Mouse (Mus musculus) stomach, embryonic 15.5 days (tissue): Measurements from ENCODE around the gene Gper1. TPM values are rescaled to one million over a fixed set of nuclear protein-coding genes. Genes with fewer than 3 reads are reported as not detected.

Experiments used
- ATAC-seq: fragments of 200-750 bp; cut with Nextera tagmentation; 2 replicates; pipeline ENCODE4 v1.8.0; 2017; ENCODE audit warnings: low read depth, moderate number of reproducible peaks, moderate TSS enrichment; ENCODE audit not compliant: insufficient read depth, low FRiP score
- H3K27ac ChIP-seq: fragments of 300-500 bp; sonication (generic); 2 replicates; pipeline ENCODE4 v1.5.1; 2015; ENCODE audit warnings: mild to moderate bottlenecking, inconsistent platforms
- H3K27me3 ChIP-seq: fragments of 300-500 bp; sonication (generic); replicated peaks from 2 replicates; pipeline ENCODE4 v1.6.1; 2015; ENCODE audit warnings: inconsistent platforms
- H3K36me3 ChIP-seq: fragments of 300-500 bp; sonication (generic); 2 replicates; pipeline ENCODE4 v1.6.1; 2015; ENCODE audit warnings: inconsistent platforms
- H3K4me1 ChIP-seq: fragments of 300-500 bp; sonication (generic); 2 replicates; pipeline ENCODE4 v1.6.1; 2015; ENCODE audit warnings: inconsistent platforms
- H3K4me2 ChIP-seq: fragments of 300-500 bp; sonication (generic); 2 replicates; pipeline ENCODE4 v1.6.1; 2015; ENCODE audit warnings: mild to moderate bottlenecking, inconsistent platforms
- H3K4me3 ChIP-seq: fragments of 300-500 bp; sonication (generic); replicated peaks from 2 replicates; pipeline ENCODE4 v1.5.1; 2015; ENCODE audit warnings: inconsistent platforms
- H3K9ac ChIP-seq: fragments of 300-500 bp; sonication (generic); 2 replicates; pipeline ENCODE4 v1.6.1; 2015; ENCODE audit warnings: inconsistent platforms
- H3K9me3 ChIP-seq: fragments of 300-500 bp; sonication (generic); 2 replicates; pipeline ENCODE4 v1.6.1; 2016; ENCODE audit warnings: inconsistent platforms
- WGBS: fragments of 180-500 bp; shearing (Covaris S2); methylation state at CpG from one replicate; pipeline ENCODE4 v1.1.7; 2015; 5-methylcytosine and 5-hydroxymethylcytosine counted together
- polyA plus RNA-seq: library from polyadenylated mRNA; unstranded; fragments of >200 nt; fragmentation: Nextera tagmentation; extraction: Ambion mirVana; gene quantifications from 2 replicates; pipeline ENCODE4 v1.2.1, GENCODE M21; 2015

Gene Gper1
- polyA plus RNA-seq, 1 experiment from 2014 or later, result 2.7 TPM

DNA sequence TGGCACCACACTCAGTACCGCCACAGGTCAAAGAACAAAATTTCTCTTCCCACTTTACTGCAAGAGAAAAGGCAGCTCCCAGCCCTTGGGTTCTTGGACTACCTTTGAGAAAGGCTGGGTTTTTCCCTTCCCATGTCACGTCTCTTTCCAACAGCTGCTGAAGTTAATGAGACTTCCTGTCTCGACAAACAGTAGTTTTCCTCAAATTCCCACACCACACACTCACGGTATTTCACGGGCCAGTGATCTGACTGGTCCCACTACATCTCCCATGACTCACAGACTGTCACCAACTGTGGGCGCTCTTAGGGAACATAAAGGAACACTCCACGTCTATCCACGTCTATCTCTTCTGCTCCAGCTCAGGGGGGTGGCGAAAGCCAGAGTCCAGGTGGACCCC, 2.2 kb downstream of the Gper1 start:
- WGBS, result 69% methylated on average over 9 of the region's 9 CpGs
- H3K9me3 ChIP-seq, result no peaks in the 10 kb centered on the region
- H3K4me1 ChIP-seq, result peaks cover 15% of the 10 kb centered on the region
- H3K4me3 ChIP-seq, result no peak overlapping the region
- no peaks in the 10 kb centered on the region for H3K27me3 ChIP-seq
- no peak for ATAC-seq
- H3K27ac ChIP-seq, result no peak overlapping the region
- H3K9ac ChIP-seq, result no peak overlapping the region
- H3K4me2 ChIP-seq, result no peak overlapping the region
- no peaks in the 10 kb centered on the region for H3K36me3 ChIP-seq

DNA sequence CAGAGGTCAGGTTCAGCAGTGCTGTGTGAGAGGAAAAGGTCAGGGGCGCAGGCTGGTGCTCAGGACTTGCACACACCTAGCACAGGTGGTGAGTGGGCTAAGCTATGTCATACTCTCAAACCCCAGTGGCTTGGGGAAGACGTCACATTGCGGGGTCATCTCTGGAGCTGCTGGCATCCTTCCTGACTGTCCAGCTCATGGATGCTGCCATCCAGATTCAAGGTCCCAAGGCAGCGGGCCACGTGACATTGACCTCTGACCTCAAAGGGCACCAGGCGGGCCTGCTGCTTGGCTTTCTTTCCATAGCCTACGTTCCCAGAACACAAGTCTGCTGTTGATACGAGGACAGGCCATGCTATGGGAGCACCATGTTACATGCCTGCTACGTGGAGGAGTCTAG, 4.0 kb downstream of the Gper1 start:
- 86% methylated on average over 9 of the region's 9 CpGs for WGBS
- no peaks in the 10 kb centered on the region for H3K27me3 ChIP-seq
- no peak for ATAC-seq

DNA sequence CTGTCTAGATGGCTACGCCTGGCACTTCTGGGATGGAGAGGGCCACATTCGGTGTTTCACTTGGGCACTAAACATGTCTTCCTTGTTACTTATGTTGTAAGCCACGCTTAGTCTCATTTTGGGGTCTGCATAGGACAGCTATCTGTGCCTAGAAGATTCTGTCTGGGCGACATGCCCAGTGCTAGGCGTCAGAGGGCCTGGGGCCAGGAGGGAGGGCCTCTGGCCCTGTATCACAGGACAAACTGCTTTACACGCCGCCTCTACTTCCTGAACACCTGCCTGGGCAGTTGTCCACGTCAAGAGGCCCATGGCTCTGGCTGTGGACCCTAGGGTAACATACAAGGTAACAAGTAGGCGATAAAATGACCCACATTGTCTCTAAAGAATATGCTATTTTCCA, 5.0 kb downstream of the Gper1 start:
- Histone ChIP-seq H3K27ac (no peak overlapping the region), H3K9me3 (no peaks in the 10 kb centered on the region), H3K9ac (no peak overlapping the region), H3K4me1 (peaks cover 20% of the 10 kb centered on the region), H3K27me3 (no peaks in the 10 kb centered on the region), H3K4me3 (no peak overlapping the region), H3K36me3 (no peaks in the 10 kb centered on the region), H3K4me2 (no peak overlapping the region)
- 63% methylated on average over 9 of the region's 9 CpGs for WGBS
- ATAC-seq, result no peak

More for the DNA sequence above, 4.0 kb downstream of the Gper1 start:
- Histone ChIP-seq H3K9me3 (no peaks in the 10 kb centered on the region), H3K4me2 (no peak overlapping the region), H3K36me3 (no peaks in the 10 kb centered on the region), H3K27ac (no peak overlapping the region), H3K4me1 (peaks cover 21% of the 10 kb centered on the region), H3K4me3 (no peak overlapping the region), H3K9ac (no peak overlapping the region)

DNA sequence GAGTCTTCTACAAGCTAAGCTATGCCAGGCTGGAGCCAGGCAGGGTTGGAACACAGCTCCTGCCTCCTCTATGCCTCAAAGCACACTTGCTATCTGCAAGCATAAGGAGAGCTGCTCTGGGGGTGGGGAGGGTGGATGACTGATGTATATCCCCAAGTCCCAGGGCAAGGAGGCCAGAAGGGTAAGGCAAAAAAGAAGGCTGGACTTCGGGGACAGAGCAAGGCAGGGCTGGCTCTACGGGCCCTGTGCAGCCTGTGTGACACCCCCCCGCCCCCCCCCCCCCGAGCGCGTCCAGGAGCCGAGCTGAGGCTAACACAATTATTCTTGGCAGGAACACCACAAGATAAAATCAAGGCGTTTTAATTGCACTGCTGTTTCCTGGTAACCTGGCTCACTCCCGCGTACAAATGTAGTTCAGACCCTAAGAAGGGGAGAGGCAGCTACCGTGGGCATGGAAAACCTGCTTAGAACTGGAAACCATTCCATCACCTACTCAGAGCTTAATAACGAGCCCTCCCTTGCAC, 6.9 kb downstream of the Gper1 start:
- no peaks in the 10 kb centered on the region for H3K9me3 ChIP-seq
- peaks cover 16% of the 10 kb centered on the region; the same call in 1 of the 2 replicates for H3K4me1 ChIP-seq
- 27% methylated on average over 12 of the region's 12 CpGs for WGBS
- no peaks in the 10 kb centered on the region for H3K36me3 ChIP-seq
- H3K4me2 ChIP-seq, result no peak overlapping the region
- 0 out of 2 replicates have a peak overlapping the region, but pooled peaks have one; percentile 40 for H3K27ac ChIP-seq
- no peak overlapping the region for H3K9ac ChIP-seq
- peak; percentile 51; the same call in 1 of the 2 replicates for ATAC-seq
- no peaks in the 10 kb centered on the region for H3K27me3 ChIP-seq
- H3K4me3 ChIP-seq, result no peak overlapping the region

DNA sequence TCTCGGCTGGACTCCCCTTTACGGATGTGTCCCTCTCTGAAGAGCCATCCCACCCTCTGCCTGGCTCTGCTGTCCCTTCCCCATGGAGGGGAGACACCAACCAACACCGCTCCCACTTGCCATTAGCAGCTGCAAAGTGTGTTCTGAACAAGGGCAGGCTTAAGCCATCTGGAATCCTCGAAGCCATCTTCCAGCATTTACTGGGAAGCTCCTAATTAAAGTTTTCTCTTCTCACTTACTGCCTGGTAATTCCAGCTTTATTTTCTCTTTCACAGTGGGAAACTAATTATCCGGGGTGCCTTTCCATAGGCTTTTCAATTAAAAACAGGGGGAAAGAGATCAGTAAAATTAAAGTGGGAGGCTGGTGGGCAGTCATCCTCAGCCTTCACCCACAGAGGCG, 9.4 kb downstream of the Gper1 start:
- 74% methylated on average over 6 of the region's 6 CpGs for WGBS
- H3K9me3 ChIP-seq, result no peaks in the 10 kb centered on the region
- ATAC-seq, result no peak
- no peak overlapping the region for H3K9ac ChIP-seq
- H3K27ac ChIP-seq, result no peak overlapping the region
- H3K4me1 ChIP-seq, result peaks cover 16% of the 10 kb centered on the region; the same call in 1 of the 2 replicates
- H3K36me3 ChIP-seq, result 0 out of 2 replicates have a peak, but pooled peaks cover 3% of the 10 kb centered on the region
- no peaks in the 10 kb centered on the region for H3K27me3 ChIP-seq
- no peak overlapping the region for H3K4me3 ChIP-seq
- H3K4me2 ChIP-seq, result no peak overlapping the region

DNA sequence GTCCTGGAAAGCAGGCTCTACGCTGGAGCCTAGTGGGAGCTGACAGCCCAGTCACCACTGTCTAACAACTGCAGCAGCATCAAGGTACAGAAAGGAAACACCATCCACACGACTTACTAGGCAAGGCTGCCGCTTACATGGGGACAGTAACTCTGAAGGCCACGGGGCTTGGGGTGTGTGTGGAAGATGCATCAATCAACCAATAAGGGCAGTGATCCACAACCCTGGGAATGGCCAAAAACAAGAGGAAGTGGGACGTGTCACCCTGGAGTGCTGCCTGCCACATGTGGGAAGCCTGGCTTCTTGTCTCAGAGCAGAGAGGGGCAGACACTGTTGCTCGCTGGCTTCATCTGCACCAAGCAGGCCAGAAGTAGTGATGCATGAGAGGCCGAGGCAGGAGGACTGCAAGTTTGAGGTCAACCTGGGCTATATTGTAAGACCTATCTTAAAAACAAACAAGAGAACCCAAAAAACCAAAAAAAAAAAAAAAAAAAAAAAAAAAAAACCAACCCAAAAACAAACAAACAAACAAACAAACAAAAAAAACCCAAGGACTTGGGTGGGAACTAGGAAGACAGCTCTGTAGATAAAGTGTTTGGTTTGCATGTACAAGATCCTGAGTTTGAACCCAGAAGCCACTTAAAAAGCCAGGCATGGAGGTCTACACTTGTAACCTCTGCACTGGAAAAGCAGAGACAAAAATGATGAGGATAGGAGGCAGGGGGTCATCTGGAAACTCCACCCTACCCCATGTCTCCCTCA, 10.0 kb downstream of the Gper1 start:
- 74% methylated on average over 7 of the region's 7 CpGs for WGBS
- no peaks in the 10 kb centered on the region for H3K27me3 ChIP-seq
- 0 out of 2 replicates have a peak, but pooled peaks cover 3% of the 10 kb centered on the region for H3K36me3 ChIP-seq
- peaks cover 16% of the 10 kb centered on the region; the same call in 1 of the 2 replicates for H3K4me1 ChIP-seq
- no peak overlapping the region for H3K27ac ChIP-seq
- H3K4me3 ChIP-seq, result no peak overlapping the region
- no peak for ATAC-seq
- H3K9ac ChIP-seq, result no peak overlapping the region
- H3K9me3 ChIP-seq, result no peaks in the 10 kb centered on the region
- no peak overlapping the region for H3K4me2 ChIP-seq

DNA sequence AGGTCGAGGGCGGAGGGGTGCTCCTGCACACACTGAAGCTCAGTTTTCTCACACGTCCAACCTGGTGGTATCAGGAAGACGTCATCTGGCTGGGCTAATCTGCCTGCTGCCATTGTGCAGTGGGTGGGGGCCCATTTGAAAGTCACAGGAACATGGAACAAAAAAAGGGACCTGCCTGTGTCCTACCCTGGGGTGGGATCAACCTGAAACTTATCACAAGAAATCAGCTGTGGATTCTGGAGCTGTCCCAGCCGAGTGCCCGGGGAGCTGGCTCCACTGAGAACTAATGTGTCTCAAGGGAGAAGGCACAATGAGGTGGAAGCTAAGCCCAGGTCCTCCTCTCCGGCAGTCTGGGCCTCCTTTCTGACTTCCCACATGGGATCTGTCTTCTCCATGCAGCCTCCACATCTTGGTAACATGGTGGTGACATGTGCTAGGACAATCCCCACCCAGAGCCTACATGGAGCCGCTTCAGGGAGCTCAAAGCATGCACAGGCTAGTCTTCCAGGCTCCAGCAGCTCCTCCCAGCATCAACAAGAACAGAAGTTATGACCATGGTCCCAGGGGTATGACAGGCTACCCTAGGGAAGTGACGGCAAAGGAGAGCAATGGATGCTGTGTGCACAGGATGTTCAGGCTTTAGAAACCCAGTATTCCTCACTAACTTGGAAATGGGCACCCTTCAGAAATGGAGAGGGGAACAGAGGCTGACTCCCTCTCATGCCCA, 11.1 kb downstream of the Gper1 start:
- Histone ChIP-seq H3K9ac (no peak overlapping the region), H3K27ac (no peak overlapping the region), H3K4me3 (no peak overlapping the region), H3K36me3 (0 out of 2 replicates have a peak, but pooled peaks cover 3% of the 10 kb centered on the region), H3K9me3 (no peaks in the 10 kb centered on the region), H3K4me1 (peaks cover 16% of the 10 kb centered on the region), H3K27me3 (no peaks in the 10 kb centered on the region), H3K4me2 (no peak overlapping the region)
- ATAC-seq, result no peak
- WGBS, result 78% methylated on average over 9 of the region's 9 CpGs

DNA sequence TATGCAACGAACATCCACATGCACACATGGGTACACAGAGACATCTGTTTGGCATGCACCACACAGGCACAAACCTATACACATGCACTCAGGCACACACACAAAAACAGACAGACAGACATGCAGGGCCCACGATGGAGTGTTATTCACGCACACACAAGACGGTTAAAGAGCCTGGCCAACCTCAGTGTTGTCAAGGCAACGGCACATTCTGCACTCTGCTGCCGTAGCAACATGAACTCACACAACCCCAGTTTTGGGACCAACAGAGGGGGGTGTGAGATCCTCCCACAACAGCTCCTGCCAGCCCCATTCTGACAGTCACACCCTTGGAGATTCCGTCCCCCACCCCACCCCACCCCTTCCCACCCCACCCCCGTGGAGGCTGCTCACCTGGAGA, 12.0 kb downstream of the Gper1 start:
- no peak overlapping the region for H3K27ac ChIP-seq
- no peak overlapping the region for H3K4me2 ChIP-seq

DNA sequence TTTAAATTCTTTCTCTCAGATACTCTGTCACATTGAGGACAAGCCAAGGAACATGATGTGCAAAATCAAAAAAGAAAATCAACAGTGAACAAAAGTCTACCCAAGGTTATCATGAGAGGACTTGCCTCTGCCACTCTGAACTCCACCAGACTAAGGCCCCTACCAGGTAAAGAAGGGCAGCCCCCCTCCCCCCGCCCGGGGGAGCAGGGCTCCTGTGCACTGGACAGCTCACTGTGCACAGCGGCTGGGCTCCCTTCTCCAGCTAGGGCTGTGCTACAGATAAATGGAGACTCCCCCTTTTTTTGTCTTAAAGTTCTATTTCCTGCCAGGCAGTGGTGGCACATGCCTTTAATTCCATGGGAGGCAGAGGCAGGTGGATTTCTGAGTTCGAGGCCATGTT, 14.8 kb downstream of the Gper1 start:
- Histone ChIP-seq H3K27me3 (no peaks in the 10 kb centered on the region), H3K27ac (no peak overlapping the region), H3K4me3 (no peak overlapping the region), H3K9ac (no peak overlapping the region), H3K36me3 (0 out of 2 replicates have a peak, but pooled peaks cover 3% of the 10 kb centered on the region), H3K4me2 (no peak overlapping the region), H3K4me1 (peaks cover 5% of the 10 kb centered on the region), H3K9me3 (no peaks in the 10 kb centered on the region)
- ATAC-seq, result no peak
- WGBS, result 87% methylated on average over 4 of the region's 4 CpGs

More for the DNA sequence above, 12.0 kb downstream of the Gper1 start:
- Histone ChIP-seq H3K27me3 (no peaks in the 10 kb centered on the region), H3K36me3 (0 out of 2 replicates have a peak, but pooled peaks cover 3% of the 10 kb centered on the region), H3K4me1 (peaks cover 12% of the 10 kb centered on the region), H3K9me3 (no peaks in the 10 kb centered on the region), H3K4me3 (no peak overlapping the region), H3K9ac (no peak overlapping the region)
- no peak for ATAC-seq
- 50% methylated on average over 8 of the region's 8 CpGs for WGBS

DNA sequence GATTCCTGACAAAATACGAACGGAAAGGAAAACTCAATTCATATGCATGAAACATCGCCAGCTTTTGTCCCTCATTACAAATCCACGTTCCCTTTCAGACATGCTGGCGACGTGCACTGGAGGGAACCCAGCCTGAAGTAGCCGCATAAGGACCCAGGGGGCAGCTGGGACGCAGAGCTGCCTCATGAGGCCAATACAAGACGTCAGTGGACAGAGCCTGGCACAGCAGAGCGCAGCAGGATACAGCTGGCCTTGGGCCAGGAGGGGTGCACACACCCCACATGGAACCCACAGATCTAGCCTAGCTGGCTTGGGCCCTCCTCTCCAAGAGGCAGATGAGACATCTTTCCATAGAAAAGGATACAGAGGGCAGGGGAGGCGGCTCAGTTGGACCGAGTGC, 15.5 kb downstream of the Gper1 start:
- Histone ChIP-seq H3K9me3 (no peaks in the 10 kb centered on the region), H3K4me1 (peaks cover 7% of the 10 kb centered on the region), H3K27ac (no peak overlapping the region), H3K4me3 (no peak overlapping the region), H3K27me3 (no peaks in the 10 kb centered on the region), H3K4me2 (no peak overlapping the region), H3K36me3 (0 out of 2 replicates have a peak, but pooled peaks cover 3% of the 10 kb centered on the region), H3K9ac (no peak overlapping the region)
- ATAC-seq, result no peak
- 84% methylated on average over 12 of the region's 12 CpGs for WGBS

DNA sequence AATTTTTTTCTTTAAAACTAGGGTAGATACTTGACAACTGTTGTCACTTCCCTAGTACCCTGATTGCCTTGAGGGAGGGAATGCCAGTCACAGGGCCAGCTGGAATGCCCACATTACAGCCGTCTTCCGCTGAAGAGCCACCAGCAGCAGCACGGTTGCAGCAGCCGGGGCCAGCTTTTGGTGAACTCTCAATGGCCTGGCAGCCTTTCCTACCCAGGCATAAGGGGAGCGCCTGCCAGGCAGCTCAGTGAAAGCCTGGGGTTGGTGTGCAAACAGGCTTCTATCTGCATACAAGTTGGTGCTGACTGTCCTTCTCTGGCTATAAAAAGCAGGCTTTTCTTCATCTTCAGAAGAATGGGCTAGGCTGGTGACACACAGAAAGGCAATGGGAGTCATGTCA, 17.5 kb downstream of the Gper1 start:
- H3K27me3 ChIP-seq, result no peaks in the 10 kb centered on the region
- 87% methylated on average over 5 of the region's 5 CpGs for WGBS
- H3K27ac ChIP-seq, result no peak overlapping the region
- no peak overlapping the region for H3K4me2 ChIP-seq
- no peak overlapping the region for H3K9ac ChIP-seq
- no peak for ATAC-seq
- no peaks in the 10 kb centered on the region for H3K9me3 ChIP-seq
- 0 out of 2 replicates have a peak, but pooled peaks cover 3% of the 10 kb centered on the region for H3K36me3 ChIP-seq
- no peak overlapping the region for H3K4me3 ChIP-seq
- peaks cover 7% of the 10 kb centered on the region for H3K4me1 ChIP-seq
